Mouse (Mus musculus) myocyte (in vitro differentiated cells): Measurements from ENCODE around the gene Has1. TPM values are rescaled to one million over a fixed set of nuclear protein-coding genes. Genes with fewer than 3 reads are reported as not detected.
"Not testable (repeated sequence)": the region's sequence is repeated elsewhere in the genome, so short reads cannot be mapped to it uniquely, and the experiment has no call there.

ENCODE experiments used
- H3K27me3 ChIP-seq: one replicate; pipeline ENCODE4 v1.6.1; 2011; ENCODE audit not compliant: control insufficient read depth, insufficient read depth, insufficient read length
- H3K36me3 ChIP-seq: one replicate; pipeline ENCODE4 v1.6.1; 2011; ENCODE audit not compliant: control insufficient read depth, insufficient read depth
- H3K4me2 ChIP-seq: one replicate; pipeline ENCODE4 v1.6.1; 2011; ENCODE audit warnings: low read depth, control low read depth
- H3K4me3 ChIP-seq: one replicate; pipeline ENCODE4 v1.5.1; 2011; ENCODE audit warnings: mild to moderate bottlenecking, control low read depth, moderate library complexity
- H3K79me2 ChIP-seq: one replicate; pipeline ENCODE4 v1.6.1; 2011; ENCODE audit not compliant: control insufficient read depth, insufficient read depth
- H3ac ChIP-seq: one replicate; pipeline ENCODE4 v1.6.1; 2011; ENCODE audit not compliant: control insufficient read depth, insufficient read length
- CEBPB ChIP-seq: IDR thresholded peaks from 2 replicates; pipeline ENCODE4 v1.6.1; 2011; ENCODE audit warnings: mild to moderate bottlenecking, moderate library complexity; ENCODE audit not compliant: poor library complexity, insufficient read depth, severe bottlenecking
- E2F4 ChIP-seq: IDR thresholded peaks from one replicate; pipeline ENCODE4 v1.6.1; 2011; ENCODE audit warnings: mild to moderate bottlenecking, control low read depth, moderate library complexity; ENCODE audit not compliant: insufficient read depth
- MAX ChIP-seq: IDR thresholded peaks from one replicate; pipeline ENCODE4 v1.6.1; 2011; ENCODE audit warnings: low read depth, mild to moderate bottlenecking, control low read depth
- MYOD1 ChIP-seq, 3 experiments: IDR thresholded peaks; one replicate each; pipeline ENCODE4 v1.6.1; 2011; ENCODE audit warnings: control low read depth in 2 of 3, low read depth in 2 of 3, mild to moderate bottlenecking in 2 of 3, moderate library complexity in 1 of 3; ENCODE audit not compliant: insufficient read length in 2 of 3, control insufficient read depth in 1 of 3
- MYOG ChIP-seq, 3 experiments: IDR thresholded peaks; one replicate each; pipeline ENCODE4 v1.6.1; 2011; ENCODE audit warnings: control low read depth in 2 of 3, low read depth in 2 of 3, mild to moderate bottlenecking in 2 of 3; ENCODE audit not compliant: insufficient read length in 2 of 3, control insufficient read depth in 1 of 3, insufficient read depth in 1 of 3
- POLR2A ChIP-seq: IDR thresholded peaks from one replicate; pipeline ENCODE4 v1.6.1; 2011; ENCODE audit warnings: low read depth, mild to moderate bottlenecking, control low read depth, moderate library complexity; ENCODE audit not compliant: insufficient read length
- POLR2AphosphoS2 ChIP-seq: IDR thresholded peaks from one replicate; pipeline ENCODE4 v1.6.1; 2011; ENCODE audit warnings: low read depth, control low read depth; ENCODE audit not compliant: insufficient read length
- REST ChIP-seq: IDR thresholded peaks from one replicate; pipeline ENCODE4 v1.6.1; 2011; ENCODE audit warnings: mild to moderate bottlenecking, control low read depth, moderate library complexity; ENCODE audit not compliant: insufficient read depth, insufficient read length
- SRF ChIP-seq: IDR thresholded peaks from one replicate; pipeline ENCODE4 v1.6.1; 2011; ENCODE audit warnings: low read depth; ENCODE audit not compliant: control insufficient read depth, insufficient read length
- TCF12 ChIP-seq: IDR thresholded peaks from one replicate; pipeline ENCODE4 v1.6.1; 2011; ENCODE audit warnings: mild to moderate bottlenecking, control low read depth; ENCODE audit not compliant: poor library complexity, insufficient read depth, severe bottlenecking
- TCF3 ChIP-seq: IDR thresholded peaks from one replicate; pipeline ENCODE4 v1.6.1; 2011; ENCODE audit warnings: low read depth, control low read depth; ENCODE audit not compliant: insufficient read length
- USF1 ChIP-seq: IDR thresholded peaks from one replicate; pipeline ENCODE4 v1.6.1; 2011; ENCODE audit warnings: low read depth, mild to moderate bottlenecking, control low read depth, moderate library complexity
- polyA plus RNA-seq: library from polyadenylated mRNA; unstranded; fragments of >200 nt; fragmentation: generic; extraction: Trizol; gene quantifications from one replicate; pipeline ENCODE4 v1.2.1, GENCODE M21; 2012; ENCODE audit warnings: missing spikeins

Gene Has1
- polyA plus RNA-seq, 1 experiment, result 4.0 TPM

DNA sequence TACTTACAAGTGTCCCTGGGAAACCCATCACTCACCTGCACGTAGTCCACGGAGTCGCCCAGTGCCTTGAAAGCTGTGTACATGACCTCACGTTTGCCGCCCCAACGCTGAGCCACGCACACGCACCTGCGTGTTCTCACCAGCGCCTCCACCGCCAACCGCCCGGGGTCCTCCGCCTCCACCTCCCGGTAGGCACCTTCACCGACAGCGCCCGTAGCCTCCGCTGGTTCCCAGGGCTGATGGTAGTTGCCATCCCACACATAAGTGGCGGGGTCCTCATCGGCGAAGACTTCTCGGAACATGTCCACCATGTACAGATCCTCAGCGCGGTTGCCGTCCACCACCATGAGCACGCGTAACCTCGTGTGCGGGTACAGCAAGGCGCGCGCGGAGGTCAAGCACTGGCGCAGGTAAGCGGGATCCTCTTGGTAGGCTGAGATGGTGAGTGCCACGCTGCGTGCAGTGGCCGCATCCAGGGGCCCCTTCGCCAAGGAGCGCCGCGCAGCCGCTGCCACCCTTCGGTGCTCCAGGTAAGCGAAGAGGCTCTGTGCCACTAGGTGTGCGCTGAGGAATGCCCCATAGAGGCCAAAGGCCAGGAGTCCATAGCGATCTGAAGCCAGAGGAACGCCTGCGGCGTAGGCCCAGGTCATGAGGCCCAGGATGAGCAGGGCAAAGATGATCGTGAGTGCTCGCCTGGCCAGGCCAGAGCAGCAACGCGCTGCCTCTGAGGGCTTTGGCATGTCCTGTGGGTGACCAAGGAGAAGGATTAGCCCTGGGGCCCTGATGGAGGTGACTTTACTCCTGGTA is 4.9 kb downstream of the Has1 start:
- Histone ChIP-seq H3K4me3 (no peak overlapping the region), H3K27me3 (no peaks in the 10 kb centered on the region), H3K36me3 (no peaks in the 10 kb centered on the region), H3ac (no peak overlapping the region), H3K4me2 (no peak overlapping the region), H3K79me2 (no peaks in the 10 kb centered on the region)
- TF ChIP-seq POLR2A (no peak), MAX (no peak), USF1 (no peak), MYOG (IDR thresholded peaks at IDR 0.05; ENCODE audit: control insufficient read depth in 1 of 3, insufficient read depth in 1 of 3, insufficient read length in 2 of 3, low read depth in 2 of 3) (no peak), TCF12 (no peak), TCF3 (no peak), E2F4 (no peak), POLR2AphosphoS2 (no peak), MYOD1 (IDR thresholded peaks at IDR 0.05; ENCODE audit: control insufficient read depth in 1 of 3, insufficient read length in 2 of 3, low read depth in 2 of 3) (no peak), SRF (no peak), CEBPB (no peak)

DNA sequence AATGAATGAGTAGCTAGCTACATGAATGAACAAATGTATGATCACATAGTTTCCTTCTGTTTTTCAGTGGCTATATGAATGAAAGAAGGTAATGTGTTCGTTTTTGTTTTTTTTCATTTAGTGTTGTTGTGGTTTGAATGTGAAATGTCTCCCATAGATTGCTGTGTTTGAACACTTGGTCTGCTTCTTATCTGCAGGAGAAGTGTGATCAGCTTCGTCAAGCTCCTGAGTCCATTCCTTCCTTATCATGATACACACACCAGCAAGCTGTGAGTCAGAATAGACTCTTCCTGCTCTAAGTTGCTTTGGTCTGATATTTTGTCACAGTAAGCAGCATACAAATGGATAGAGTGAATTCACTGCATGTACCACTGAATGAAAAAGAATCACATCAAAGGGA is 6.0 kb downstream of the Has1 start:
- no peaks in the 10 kb centered on the region for H3K79me2 ChIP-seq
- no peaks in the 10 kb centered on the region for H3K27me3 ChIP-seq
- no peaks in the 10 kb centered on the region for H3K36me3 ChIP-seq

DNA sequence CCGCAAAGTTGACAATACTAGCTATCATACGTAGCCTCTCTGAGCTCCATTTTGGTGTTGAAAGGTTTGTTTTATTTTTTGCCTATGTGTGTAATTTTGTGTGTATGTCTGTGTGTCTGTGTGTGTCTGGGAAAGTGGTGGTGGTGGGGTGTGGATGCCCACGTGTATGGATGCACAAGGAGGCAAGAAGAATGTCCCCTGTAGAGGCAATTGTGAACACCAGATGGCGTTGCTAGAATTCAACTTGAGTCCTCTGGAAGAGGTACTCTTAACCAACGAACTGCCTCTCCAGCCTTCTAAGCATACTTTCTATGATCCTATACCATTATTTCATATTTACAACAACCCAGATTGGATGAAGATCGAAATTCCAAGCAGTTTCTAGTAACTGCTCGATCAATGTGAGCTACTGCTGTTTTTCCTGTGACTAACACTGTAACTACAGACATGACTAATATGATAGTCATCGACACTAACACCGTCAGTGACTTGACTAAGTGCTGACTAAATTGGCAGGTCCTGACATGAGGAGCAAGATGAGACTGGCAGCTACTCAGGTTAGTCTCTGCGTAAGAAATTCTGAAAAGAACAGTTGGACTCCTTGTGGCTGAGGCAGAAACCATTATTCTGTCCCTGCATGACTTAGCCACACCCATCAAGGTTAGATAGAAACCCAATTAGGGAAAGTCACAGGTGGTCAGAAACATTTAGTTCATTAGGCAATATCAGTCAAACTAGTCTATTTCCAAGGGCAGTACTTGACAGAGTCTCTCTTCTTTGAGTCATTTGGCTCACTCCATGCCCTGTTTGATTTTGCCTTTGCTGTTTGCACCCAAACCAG is 9.6 kb downstream of the Has1 start:
- H3K36me3 ChIP-seq, result peaks cover 13% of the 10 kb centered on the region
- H3K27me3 ChIP-seq, result no peaks in the 10 kb centered on the region
- H3K79me2 ChIP-seq, result no peaks in the 10 kb centered on the region
- no peak for TF ChIP-seq CEBPB
- no peak for TF ChIP-seq E2F4
- no peak for TF ChIP-seq MYOG (IDR thresholded peaks at IDR 0.05; ENCODE audit: control insufficient read depth in 1 of 3, insufficient read depth in 1 of 3, insufficient read length in 2 of 3, low read depth in 2 of 3)
- no peak for TF ChIP-seq TCF3
- TF ChIP-seq SRF, result no peak
- no peak overlapping the region for H3K4me3 ChIP-seq
- peak overlapping the region; percentile 62 for H3K4me2 ChIP-seq
- no peak overlapping the region for H3ac ChIP-seq

More for the DNA sequence above, 6.0 kb downstream of the Has1 start:
- TF ChIP-seq MYOD1 (IDR thresholded peaks at IDR 0.05; ENCODE audit: control insufficient read depth in 1 of 3, insufficient read length in 2 of 3, low read depth in 2 of 3) (no peak), TCF12 (no peak), E2F4 (no peak), POLR2AphosphoS2 (no peak)
- no peak overlapping the region for H3ac ChIP-seq
- no peak overlapping the region for H3K4me2 ChIP-seq
- H3K4me3 ChIP-seq, result no peak overlapping the region

DNA sequence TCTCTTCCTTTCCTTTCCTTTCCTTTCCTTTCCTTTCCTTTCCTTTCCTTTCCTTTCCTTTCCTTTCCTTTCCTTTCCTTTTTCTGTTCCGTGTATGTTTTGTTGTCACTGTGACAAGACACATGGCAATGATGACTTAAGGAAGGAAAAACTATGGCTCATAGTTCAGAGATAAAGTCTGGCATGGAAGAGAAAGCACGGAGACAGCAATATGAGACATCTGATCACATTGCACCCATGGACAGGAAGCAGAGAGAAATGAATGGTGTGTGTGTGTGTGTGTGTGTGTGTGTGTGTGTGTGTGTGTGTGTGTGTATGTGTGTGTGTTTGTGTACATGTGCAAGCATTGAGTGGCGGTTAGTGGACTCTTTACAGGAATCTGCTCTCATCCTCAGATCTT is 10.4 kb downstream of the Has1 start:
- H3K79me2 ChIP-seq, H3K4me3 ChIP-seq, H3ac ChIP-seq, H3K27me3 ChIP-seq: not testable (repeated sequence)
- Histone ChIP-seq H3K36me3 (peaks cover 17% of the 10 kb centered on the region), H3K4me2 (peak overlapping the region; percentile 62)
- peak; percentile 44 for TF ChIP-seq POLR2AphosphoS2

DNA sequence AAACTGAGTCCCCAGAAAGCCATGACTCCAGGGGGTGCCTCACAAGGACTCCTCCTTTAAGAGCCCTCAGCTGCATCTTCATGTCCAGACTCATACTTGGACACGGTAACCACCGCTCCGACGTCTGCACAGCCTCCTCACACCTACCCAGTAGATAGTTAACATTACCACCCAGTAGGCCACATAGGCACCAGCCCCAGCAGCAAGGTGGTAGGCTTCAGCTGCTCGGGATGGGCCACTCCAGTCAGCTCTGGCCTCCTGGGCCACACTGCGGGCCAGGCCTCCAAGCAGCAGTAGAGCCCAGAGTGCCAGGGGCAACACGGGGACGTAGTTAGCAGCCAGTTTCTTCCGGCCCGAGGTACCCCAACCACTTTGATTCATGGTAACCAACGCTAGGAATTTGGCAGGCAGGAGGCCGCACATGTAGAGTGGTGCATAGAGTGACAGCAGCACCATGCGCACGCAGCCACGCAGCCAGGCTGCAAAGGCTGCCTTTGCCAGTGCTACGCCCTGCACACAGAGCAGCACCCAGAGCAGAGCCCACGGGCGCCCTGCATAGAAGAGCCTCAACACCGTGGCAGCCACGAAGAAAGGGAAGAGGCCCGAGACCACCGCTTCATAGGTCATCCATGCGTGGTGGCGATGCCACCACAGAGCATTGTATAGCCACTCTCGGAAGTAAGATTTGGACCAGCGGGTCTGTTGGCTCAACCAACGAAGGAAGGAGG is 11.3 kb downstream of the Has1 start:
- peaks cover 17% of the 10 kb centered on the region for H3K36me3 ChIP-seq
- no peak overlapping the region for H3K4me3 ChIP-seq
- no peak for TF ChIP-seq USF1
- TF ChIP-seq MYOD1 (IDR thresholded peaks at IDR 0.05; ENCODE audit: control insufficient read depth in 1 of 3, insufficient read length in 2 of 3, low read depth in 2 of 3), result no peak
- peak; percentile 43 for TF ChIP-seq POLR2A
- no peak for TF ChIP-seq TCF3
- TF ChIP-seq CEBPB, result no peak
- no peak for TF ChIP-seq REST
- TF ChIP-seq SRF, result no peak
- peak; percentile 87 for TF ChIP-seq POLR2AphosphoS2
- no peak overlapping the region for H3K4me2 ChIP-seq
- H3ac ChIP-seq, result no peak overlapping the region
- no peaks in the 10 kb centered on the region for H3K27me3 ChIP-seq
- H3K79me2 ChIP-seq, result peaks cover 15% of the 10 kb centered on the region
